Mouse (Mus musculus): ENCODE measurements at regions not wholly inside any gene's neighbourhood (a gene's known extent, or its start where the extent isn't known, plus 50 kb on each side); places are given as distances from the start of the nearest gene placed in this dataset.

DNA sequence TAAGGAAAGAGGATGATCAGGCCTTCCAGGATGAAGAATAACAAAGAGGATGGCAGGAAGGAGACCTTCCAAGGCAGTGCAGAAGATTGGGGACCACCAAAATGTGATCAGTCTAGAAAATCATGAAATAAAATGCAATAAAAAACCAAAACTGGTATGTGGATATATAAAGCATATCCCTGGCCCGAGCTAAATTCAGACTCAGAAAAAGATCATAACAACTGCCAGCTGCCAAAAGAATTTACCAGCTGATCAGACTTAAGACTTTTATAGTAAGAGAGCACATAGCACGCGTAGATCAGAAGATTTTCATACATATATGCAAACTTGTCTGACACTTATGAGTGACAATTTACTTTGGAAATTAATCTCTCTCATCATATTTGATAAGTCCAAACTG, 767.5 kb upstream of the Zeb2 start:
- DNase-seq (ENCODE audit: low spot score in 2 of 2) = no peak

GRCm38 (mm10) chr2:45878656-45879055, 761.5 kb upstream of the Zeb2 start:
- peak in 1 of 2 experiments; percentile 1 for DNase-seq (ENCODE audit: low spot score in 2 of 2)

GRCm38 (mm10) chr2:45859901-45860331, 742.7 kb upstream of the Zeb2 start:
- DNase-seq (ENCODE audit: low spot score in 2 of 2) = peak in 1 of 2 experiments; percentile 20

DNA sequence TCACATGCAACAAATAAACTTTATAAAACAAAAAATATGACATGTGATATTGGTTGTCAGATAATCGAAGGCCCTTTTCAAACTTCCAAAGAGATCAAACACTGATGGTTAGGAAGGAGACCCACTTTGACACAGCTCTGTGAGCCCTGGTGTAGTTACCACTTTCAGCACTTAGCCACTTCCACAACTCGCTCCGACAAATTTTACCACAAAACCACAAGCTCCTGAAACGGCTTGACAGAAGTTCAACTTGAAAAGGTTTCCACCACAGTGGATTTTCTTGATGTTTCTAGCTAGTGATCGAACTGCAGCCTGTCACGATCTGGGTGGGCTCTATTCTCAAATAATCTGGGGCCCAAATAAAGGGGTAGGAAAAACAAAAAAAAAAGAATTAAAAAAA, 742.2 kb upstream of the Zeb2 start:
- DNase-seq (ENCODE audit: low spot score in 2 of 2) = no peak

DNA sequence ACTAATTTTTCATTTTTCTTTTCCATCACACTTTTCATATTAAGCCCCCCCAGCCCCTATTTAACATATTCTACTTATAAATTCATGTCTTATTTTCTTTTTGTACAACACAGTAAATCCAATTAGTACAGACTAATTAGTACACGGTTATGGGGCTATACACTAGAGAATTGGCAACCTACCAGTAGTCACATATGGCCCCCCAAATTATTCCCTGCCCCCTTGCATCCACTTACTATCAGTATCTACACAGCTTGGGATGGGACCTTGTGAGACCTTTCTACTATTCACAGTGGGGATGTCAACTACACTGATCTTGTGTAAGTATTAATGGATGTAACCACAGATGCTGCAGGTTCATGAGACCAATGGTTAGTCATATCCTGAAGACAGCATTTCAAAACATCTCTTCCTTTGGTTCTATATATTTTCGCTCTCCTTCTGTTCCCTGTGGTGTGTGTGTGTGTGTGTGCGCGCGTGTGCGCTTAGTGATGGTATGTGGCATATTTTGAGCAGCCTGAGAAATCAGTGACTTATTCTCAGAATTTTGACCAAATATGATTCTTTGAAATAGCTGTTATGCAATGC, 732.9 kb upstream of the Zeb2 start:
- no peak for DNase-seq (ENCODE audit: low spot score in 2 of 2)

GRCm38 (mm10) chr2:45840389-45840788, 723.2 kb upstream of the Zeb2 start:
- DNase-seq (ENCODE audit: low spot score in 2 of 2) = no peak

DNA sequence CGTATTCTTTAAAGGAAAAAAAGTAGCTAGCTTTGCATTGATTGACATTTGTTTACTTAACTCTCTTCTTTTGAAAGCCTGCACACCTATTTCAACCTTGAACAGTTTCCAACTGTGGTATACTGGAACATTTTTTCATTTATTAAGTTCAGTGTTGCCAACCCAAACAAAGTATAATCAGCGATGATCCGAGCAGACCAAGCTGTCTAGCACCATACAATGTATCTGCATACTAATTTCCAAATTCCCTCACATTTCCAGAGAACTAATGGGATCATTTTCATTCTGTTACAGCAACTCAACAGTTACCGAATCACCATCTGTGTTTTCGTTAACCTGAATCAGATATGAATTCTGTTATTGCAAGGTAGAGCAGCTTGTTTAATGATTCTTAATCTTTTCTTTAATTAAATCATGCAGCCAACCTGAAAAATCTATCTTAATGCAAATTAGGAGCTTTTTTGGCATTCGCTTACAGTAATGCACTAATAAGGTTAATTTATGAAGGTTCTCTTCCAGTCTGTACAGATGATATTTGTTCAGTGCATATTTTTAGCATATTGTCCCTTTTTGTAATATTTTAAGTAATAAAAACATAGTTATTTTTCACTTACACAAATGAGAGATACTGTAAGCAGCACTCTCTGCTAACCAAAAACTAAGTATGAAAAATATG, 719.5 kb upstream of the Zeb2 start:
- no peak for DNase-seq (ENCODE audit: low spot score in 2 of 2)

DNA sequence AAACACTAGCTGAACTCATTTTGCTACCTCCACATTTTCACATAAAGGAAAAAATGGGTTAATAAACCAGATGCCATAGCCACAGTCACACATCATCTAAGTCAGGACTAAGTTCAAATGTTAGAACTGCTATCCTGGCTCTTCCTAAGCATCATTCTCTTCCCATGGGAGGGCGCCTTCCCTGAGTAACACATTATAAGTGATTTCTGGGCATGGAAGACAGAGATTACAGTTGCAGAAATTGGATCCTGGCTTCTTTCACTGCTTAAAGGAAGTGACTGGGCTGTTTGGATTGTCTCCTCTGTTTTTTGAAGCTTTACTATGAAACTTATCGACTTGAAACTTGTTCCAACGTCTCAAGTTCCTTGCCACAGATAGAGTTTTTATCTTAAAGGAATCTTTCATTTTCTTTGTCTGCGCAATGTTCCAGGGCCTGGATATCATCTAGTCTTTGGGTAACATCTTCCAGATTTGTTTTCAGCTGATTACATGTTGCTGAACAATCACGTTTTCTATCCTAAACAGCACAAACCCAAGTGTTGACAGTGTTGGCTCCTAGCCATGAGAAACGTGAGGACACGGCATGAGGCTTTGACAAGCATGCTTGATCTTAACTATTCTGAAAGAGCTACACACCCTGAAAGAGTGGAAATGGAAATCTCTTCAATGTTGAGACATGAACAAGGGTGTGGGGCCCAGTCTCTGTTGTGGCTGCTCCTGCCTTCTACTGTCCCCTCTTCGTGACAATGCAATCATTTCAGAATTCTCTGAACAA, 700.9 kb upstream of the Zeb2 start:
- no peak for DNase-seq (ENCODE audit: low spot score in 2 of 2)

GRCm38 (mm10) chr2:45814741-45815140, 697.5 kb upstream of the Zeb2 start:
- DNase-seq (ENCODE audit: low spot score in 2 of 2) = no peak

- no peak for DNase-seq (ENCODE audit: low spot score in 2 of 2)
Observed at GRCm38 (mm10) chr2:45805329-45805728, 688.1 kb upstream of the Zeb2 start.

DNA sequence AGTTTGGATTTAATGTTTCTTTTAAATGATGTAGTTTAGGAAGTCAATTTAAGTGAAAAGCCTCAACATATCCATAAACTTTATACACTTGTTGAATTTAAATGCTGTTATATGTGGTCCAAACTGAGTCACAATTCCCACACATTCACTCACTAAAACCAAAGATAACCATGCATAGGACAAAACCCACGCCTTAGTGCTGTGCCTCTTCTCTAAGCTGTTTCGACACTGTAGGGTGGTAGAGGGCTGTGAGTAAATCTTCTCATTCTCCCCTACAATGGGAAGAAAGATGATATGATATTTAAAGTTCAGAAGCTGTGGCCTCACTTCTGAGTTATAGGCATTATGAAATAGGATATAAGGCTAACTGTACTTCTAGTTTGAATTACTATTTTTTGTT, 682.9 kb upstream of the Zeb2 start:
- DNase-seq (ENCODE audit: low spot score in 2 of 2) = no peak

GRCm38 (mm10) chr2:45793561-45793960, 676.4 kb upstream of the Zeb2 start:
- no peak for DNase-seq (ENCODE audit: low spot score in 2 of 2)

GRCm38 (mm10) chr2:45789739-45790138, 672.5 kb upstream of the Zeb2 start:
- DNase-seq (ENCODE audit: low spot score in 2 of 2) = no peak

DNA sequence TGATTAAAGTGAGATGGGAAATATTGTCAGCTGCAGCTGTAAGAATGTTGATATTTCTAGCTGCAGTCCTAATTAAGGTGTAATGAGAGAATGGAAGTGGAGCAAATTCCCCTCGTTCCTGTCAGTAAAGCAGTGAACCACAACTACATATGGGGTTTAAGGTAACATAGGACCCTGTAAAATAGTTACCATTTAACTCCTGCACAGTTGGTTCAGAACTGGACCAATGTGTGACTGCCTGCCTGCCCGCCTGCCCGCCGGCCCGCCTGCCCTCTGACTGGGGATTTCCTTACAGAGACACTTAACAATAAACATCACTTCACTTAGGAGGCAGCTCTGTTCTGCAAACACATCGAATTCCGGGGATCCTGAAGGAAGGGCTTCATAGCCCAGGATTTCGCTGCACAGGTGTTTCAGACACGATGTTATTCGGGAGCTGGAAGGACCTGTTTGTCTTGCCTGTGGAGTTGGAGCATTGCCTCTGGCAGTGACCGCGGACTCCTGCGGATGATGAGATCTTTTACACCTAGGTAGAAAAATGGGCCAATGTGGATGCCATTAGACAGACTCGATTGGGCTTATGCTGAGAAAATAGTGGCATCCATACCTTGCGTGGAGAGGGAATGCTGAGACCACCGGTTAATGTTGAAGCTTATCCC, 670.7 kb upstream of the Zeb2 start:
- DNase-seq (ENCODE audit: low spot score in 2 of 2) = no peak

- no peak for DNase-seq (ENCODE audit: low spot score in 2 of 2)
Observed at GRCm38 (mm10) chr2:45786787-45787186, 669.6 kb upstream of the Zeb2 start.

DNA sequence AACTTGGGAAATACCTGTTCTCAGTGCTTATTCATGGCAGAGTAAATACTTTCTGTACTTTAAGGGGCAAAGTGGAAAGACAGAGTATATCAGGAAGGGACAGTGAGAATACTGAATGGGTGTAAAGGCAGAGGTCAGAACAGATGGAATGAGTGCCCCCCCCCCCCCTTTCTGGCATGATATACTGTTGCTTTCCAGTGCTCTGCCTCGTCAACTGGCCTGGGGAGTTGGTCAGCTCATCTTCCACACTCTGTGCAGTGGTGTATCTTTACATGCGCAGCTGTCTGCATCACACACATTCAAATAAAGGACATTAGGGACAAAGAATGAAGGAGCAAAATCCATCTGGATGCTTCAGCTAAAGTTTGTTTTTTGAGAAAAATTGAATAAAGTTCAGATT, 668.5 kb upstream of the Zeb2 start:
- no peak for DNase-seq (ENCODE audit: low spot score in 2 of 2)

DNA sequence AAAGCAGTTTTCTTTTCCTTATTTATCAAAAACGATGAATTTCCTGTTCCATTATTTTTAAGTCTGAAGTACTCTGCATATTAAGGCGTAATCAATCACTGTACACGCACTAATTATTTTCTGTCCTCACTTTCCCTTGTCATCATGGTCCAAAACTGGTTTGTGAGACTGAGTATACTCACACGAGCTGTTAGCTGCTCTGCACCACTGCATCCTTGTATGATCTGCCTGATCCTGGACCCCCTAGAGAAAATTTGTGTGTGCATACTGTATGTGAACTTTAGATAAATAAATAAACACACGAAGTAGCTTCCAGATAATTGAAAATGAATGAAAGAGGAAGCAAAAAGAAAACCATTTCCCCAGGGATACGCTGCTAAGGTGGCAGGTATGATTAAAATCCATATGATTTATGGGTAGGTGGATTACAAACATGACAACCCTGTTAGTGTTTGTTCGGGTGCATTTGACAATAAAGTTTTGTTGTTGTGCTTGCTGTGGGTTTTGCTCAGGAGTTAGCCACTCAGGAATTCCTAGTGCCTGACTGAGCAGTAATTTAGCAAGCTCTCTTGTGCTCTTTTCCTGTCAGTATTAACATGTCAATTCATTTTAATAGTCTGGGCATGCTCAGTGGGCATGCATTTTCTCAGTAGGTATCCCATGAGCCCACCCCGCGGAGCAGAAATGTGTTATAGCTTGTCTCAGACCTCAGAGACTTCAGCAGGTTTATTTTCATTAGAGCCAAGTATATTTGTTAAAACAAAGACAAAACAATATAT, 666.6 kb upstream of the Zeb2 start:
- DNase-seq (ENCODE audit: low spot score in 2 of 2) = no peak

- no peak for DNase-seq (ENCODE audit: low spot score in 2 of 2)
Observed at GRCm38 (mm10) chr2:45777466-45777865, 660.3 kb upstream of the Zeb2 start.

DNA sequence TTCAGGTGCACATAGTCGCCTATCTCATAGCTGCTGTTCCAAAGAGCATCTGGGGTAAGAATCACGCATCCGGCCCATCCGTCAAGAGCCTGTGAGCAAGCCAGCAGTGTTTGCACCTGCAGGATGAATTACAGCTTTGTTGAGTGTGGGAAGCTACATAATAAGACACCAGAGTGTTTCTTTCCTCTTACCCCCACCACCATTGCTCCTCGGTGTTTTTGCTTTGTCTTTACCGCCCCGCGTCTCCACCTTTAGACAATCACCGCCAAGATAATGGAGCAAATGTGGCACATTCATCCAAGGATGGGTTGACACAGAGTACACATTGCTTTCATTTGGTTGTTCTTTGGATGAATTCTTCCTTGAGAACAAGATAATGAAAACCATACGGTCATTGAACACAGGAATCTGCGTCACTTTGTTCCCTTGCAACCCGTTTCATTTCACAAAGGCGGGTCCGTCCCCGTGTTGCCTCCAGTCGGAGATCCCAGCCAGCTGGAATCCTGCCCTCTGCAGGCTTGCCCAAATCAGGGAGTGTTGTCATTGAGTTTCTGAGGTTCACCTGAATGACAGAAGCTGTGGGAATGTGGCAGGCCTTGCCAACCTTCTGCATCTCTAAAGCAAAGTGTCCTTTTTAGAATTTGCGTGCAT, 659.4 kb upstream of the Zeb2 start:
- DNase-seq (ENCODE audit: low spot score in 2 of 2) = no peak

- no peak for DNase-seq (ENCODE audit: low spot score in 2 of 2)
Observed at GRCm38 (mm10) chr2:45775691-45776090, 658.5 kb upstream of the Zeb2 start.

- DNase-seq (ENCODE audit: low spot score in 2 of 2) = no peak
Observed at GRCm38 (mm10) chr2:45774416-45774815, 657.2 kb upstream of the Zeb2 start.

All from layer of hippocampus, postnatal 14 days (tissue).